Mouse (Mus musculus) hindbrain, embryonic 16.5 days (tissue): ENCODE data around the gene Hbb-bh2. TPM values are rescaled to one million over a fixed set of nuclear protein-coding genes. Genes with fewer than 3 reads are reported as not detected.
"Not testable (repeated sequence)": the region's sequence is repeated elsewhere in the genome, so short reads cannot be mapped to it uniquely, and the experiment has no call there.

ENCODE experiments used
- ATAC-seq: fragments of 200-750 bp; cut with Nextera tagmentation; 2 replicates; pipeline ENCODE4 v1.8.0; 2017; ENCODE audit warnings: moderate TSS enrichment, moderate library complexity
- H3K27ac ChIP-seq: fragments of 300-500 bp; sonication (generic); 2 replicates; pipeline ENCODE4 v1.5.1; 2014; ENCODE audit warnings: low read depth, mild to moderate bottlenecking, control low read depth, low read length, moderate library complexity
- H3K27me3 ChIP-seq: fragments of 300-500 bp; sonication (generic); replicated peaks from 2 replicates; pipeline ENCODE4 v1.6.1; 2014; ENCODE audit warnings: low read length; ENCODE audit not compliant: control insufficient read depth, insufficient read depth
- H3K36me3 ChIP-seq: fragments of 300-500 bp; sonication (generic); 2 replicates; pipeline ENCODE4 v1.6.1; 2014; ENCODE audit warnings: mild to moderate bottlenecking, low read length, moderate library complexity, mixed read lengths; ENCODE audit not compliant: control insufficient read depth, insufficient read depth
- H3K4me1 ChIP-seq: fragments of 300-500 bp; sonication (generic); 2 replicates; pipeline ENCODE4 v1.6.1; 2014; ENCODE audit warnings: low read depth, low read length; ENCODE audit not compliant: control insufficient read depth, insufficient read depth
- H3K4me2 ChIP-seq: fragments of 300-500 bp; sonication (generic); 2 replicates; pipeline ENCODE4 v1.6.1; 2014; ENCODE audit warnings: mild to moderate bottlenecking, low read length, control low read depth, moderate library complexity
- H3K4me3 ChIP-seq: fragments of 300-500 bp; sonication (generic); 2 replicates; pipeline ENCODE4 v1.5.1; 2014; ENCODE audit warnings: mild to moderate bottlenecking, low read length, control low read depth, moderate library complexity
- H3K9ac ChIP-seq: fragments of 300-500 bp; sonication (generic); 2 replicates; pipeline ENCODE4 v1.6.1; 2014; ENCODE audit warnings: low read depth, mild to moderate bottlenecking, control low read depth, low read length, moderate library complexity
- H3K9me3 ChIP-seq: fragments of 300-500 bp; sonication (generic); 2 replicates; pipeline ENCODE4 v1.6.1; 2014; ENCODE audit warnings: mild to moderate bottlenecking, low read length, moderate library complexity; ENCODE audit not compliant: control insufficient read depth
- WGBS: fragments of 180-500 bp; shearing (Covaris S2); extraction: QIAGEN DNeasy Blood & Tissue Kit; methylation state at CpG from one replicate; pipeline ENCODE4 v1.1.7; 2014; 5-methylcytosine and 5-hydroxymethylcytosine counted together
- polyA plus RNA-seq: library from polyadenylated mRNA; unstranded; fragments of >200 nt; fragmentation: Nextera tagmentation; extraction: Ambion mirVana; gene quantifications from 2 replicates; pipeline ENCODE4 v1.2.1, GENCODE M21; 2015

Hbb-bh2 gene
- polyA plus RNA-seq, 1 experiment from 2014 or later: not detected

DNA sequence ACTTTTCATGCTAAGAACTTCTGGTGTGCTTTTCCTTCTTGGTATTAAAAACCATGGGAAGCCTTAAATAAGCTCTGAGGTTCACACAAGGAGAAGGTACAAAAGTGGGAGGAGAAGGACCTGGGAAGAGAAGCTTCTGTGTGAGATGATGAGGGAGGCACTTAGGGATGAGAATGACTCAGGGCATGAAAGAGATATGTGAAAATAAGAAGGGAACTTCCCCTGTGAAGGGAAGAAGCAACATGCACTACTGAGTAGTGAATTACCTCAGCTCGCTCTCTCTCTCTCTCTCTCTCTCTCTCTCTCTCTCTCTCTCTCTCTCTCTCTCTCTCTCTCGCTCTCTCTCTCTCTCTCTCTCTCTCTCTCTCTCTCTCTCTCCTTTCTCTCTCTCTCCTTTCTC, 25.2 kb downstream of the Hbb-bh2 start:
- not testable (repeated sequence) for H3K27me3 ChIP-seq, ATAC-seq, H3K27ac ChIP-seq, H3K4me3 ChIP-seq, H3K9ac ChIP-seq, H3K36me3 ChIP-seq, H3K4me2 ChIP-seq, H3K4me1 ChIP-seq, H3K9me3 ChIP-seq
- WGBS: 88% methylated on average over 1 of the region's 2 CpGs

DNA sequence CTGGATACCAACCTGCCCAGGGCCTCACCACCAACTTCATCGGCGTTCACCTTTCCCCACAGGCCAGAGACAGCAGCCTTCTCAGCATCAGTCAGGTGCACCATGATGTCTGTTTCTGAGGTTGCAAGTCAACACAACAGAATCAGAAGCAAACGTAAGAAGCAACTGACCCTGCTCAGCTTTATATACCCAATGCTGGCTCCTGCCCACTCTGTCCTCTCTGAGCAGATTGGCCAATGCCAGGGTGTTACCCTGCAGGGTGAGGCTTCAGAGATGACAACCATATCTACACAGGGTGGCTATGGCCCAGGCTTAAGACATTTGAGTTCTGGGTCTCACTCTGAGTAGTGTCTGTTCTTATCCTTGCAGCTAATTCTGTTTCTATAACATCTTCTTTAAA, 26.6 kb downstream of the Hbb-bh2 start, which contains the start of gene Hbb-bt:
Hbb-bt (minus strand) TSS at position 231 of the 400 bp plus-strand sequence.
- no peaks in the 10 kb centered on the region for H3K4me1 ChIP-seq
- H3K27me3 ChIP-seq: no peaks in the 10 kb centered on the region
- 94% methylated on average over 3 of the region's 3 CpGs for WGBS
- ATAC-seq: no peak
- no peak within 1 kb of the TSS for H3K4me3 ChIP-seq
- no peak within 1 kb of the TSS for H3K27ac ChIP-seq
- H3K36me3 ChIP-seq: no peaks in the 10 kb centered on the region
- no peaks in the 10 kb centered on the region for H3K9me3 ChIP-seq
- no peak within 1 kb of the TSS for H3K9ac ChIP-seq
- no peak within 1 kb of the TSS for H3K4me2 ChIP-seq

DNA sequence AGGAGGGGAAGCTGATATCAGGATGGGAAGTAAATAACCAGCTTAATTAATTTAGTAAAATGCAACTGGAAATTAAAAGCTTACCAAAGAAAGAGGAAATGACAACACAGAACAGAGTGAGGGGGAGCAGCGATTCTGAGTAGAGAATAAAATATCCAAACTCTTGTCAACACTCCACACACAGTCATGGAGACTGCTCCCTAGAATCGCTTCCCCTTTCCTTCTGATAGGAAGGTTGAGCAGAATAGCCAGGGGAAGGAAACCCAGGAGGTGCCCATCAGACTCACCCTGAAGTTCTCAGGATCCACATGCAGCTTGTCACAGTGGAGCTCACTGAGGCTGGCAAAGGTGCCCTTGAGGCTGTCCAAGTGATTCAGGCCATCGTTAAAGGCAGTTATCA, 27.2 kb downstream of the Hbb-bh2 start:
- not testable (repeated sequence) for H3K27me3 ChIP-seq, H3K9ac ChIP-seq, H3K4me1 ChIP-seq, H3K4me3 ChIP-seq, ATAC-seq, H3K9me3 ChIP-seq, H3K27ac ChIP-seq, H3K36me3 ChIP-seq, H3K4me2 ChIP-seq
- no CpG with 5 or more reads among the region's 3 CpGs for WGBS

DNA sequence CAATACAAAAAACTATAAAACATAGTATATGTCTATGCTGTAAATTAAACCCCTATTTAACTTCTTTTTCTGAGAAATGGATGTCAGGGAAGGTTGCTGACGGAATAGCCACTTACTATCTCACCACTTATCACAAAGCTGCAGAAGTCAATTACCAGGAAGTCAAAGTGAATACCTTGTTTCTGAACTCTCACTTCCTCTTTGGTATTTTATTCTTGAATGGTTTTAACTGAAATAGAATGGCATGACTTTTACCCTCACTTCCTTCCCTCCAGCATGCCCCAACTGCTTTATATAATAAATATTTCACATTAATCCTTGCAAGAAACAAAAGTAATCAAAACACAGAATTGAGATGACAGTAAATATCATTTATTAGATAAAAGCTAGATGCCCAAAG, 28.1 kb downstream of the Hbb-bh2 start:
- H3K27ac ChIP-seq: no peak overlapping the region
- H3K9me3 ChIP-seq: no peaks in the 10 kb centered on the region
- no peak overlapping the region for H3K9ac ChIP-seq
- H3K4me2 ChIP-seq: no peak overlapping the region
- no peaks in the 10 kb centered on the region for H3K4me1 ChIP-seq
- H3K27me3 ChIP-seq: no peaks in the 10 kb centered on the region
- H3K4me3 ChIP-seq: no peak overlapping the region
- ATAC-seq: no peak
- H3K36me3 ChIP-seq: no peaks in the 10 kb centered on the region
- 72% methylated on average over 1 of the region's 1 CpGs for WGBS

DNA sequence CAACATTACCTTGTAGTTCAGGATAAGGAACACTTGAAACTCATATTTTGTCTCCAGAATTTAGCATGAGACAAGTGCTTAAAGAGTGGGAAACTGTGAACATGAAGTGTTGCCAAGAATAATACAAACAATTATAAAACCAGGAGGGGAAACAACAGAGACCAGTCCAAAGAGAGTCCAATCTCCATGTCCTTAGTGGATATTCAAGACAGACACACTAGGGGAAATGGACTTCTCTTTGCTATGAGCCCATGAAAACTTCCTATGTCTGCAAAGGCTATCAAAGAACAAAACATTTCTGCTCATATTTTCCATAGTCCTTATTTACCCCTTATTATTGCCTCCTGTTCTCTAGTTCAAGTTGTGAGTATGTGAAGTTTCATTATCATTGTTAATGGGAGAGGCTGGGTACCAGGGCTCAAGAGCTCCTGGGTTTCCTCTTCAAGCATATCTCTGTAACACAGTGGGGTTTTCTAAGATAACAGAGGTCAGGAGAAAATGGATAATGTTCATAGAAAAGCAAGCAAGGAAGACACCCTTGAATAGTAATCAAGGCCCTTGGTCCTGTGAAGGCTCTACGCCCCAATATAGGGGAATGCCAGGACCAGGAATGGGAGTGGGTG, 29.0 kb downstream of the Hbb-bh2 start:
- no peaks in the 10 kb centered on the region for H3K4me1 ChIP-seq
- no peak overlapping the region for H3K9ac ChIP-seq
- H3K4me2 ChIP-seq: no peak overlapping the region
- no peak overlapping the region for H3K27ac ChIP-seq
- H3K27me3 ChIP-seq: no peaks in the 10 kb centered on the region
- no peaks in the 10 kb centered on the region for H3K36me3 ChIP-seq
- no peak for ATAC-seq
- H3K9me3 ChIP-seq: no peaks in the 10 kb centered on the region
- H3K4me3 ChIP-seq: no peak overlapping the region
- WGBS: 94% methylated on average over 1 of the region's 1 CpGs

DNA sequence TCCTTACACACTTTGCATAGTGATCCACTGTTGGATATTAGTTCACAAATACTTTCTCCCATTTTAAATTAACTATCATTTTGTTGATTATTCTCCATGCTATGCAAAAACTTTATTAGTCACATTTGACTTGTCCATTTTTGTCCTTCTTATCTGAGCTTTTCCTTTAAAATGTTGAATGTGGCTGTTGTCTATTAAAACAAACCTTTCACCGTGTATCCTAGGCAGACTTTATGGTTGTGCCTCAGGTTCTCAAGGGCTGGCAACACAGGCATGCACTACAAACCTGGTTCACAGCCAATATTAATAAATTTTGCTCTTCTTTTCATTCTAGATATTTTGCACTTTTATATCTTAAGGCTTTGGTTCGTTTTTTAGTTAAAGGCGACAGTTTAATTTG, 29.6 kb downstream of the Hbb-bh2 start:
- ATAC-seq: no peak
- Histone ChIP-seq H3K27me3 (no peaks in the 10 kb centered on the region), H3K4me2 (no peak overlapping the region), H3K9me3 (no peaks in the 10 kb centered on the region), H3K4me3 (no peak overlapping the region), H3K4me1 (no peaks in the 10 kb centered on the region), H3K27ac (no peak overlapping the region), H3K36me3 (no peaks in the 10 kb centered on the region), H3K9ac (no peak overlapping the region)
- WGBS: 83% methylated on average over 3 of the region's 3 CpGs

DNA sequence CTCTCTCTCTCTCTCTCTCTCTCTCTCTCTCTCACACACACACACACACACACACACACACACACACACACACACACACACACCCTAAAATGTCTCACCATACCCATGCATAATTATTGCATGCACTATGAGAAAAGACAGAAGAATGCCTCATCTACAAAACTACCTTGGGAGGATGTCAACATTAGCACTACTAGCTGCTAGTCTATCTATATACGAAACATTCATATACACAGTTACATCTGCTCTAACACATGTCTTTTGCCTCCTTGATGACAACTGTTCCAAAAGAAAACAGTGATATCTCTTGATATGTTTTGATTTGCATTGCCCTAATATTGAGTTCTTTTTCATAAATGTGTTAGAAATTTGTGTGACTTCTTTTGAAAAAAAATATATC, 30.0 kb downstream of the Hbb-bh2 start:
- H3K27me3 ChIP-seq: no peaks in the 10 kb centered on the region
- no peaks in the 10 kb centered on the region for H3K36me3 ChIP-seq
- H3K4me2 ChIP-seq: no peak overlapping the region
- 87% methylated on average over 1 of the region's 1 CpGs for WGBS
- H3K27ac ChIP-seq: no peak overlapping the region
- no peaks in the 10 kb centered on the region for H3K4me1 ChIP-seq
- H3K9ac ChIP-seq: no peak overlapping the region
- no peak overlapping the region for H3K4me3 ChIP-seq
- H3K9me3 ChIP-seq: no peaks in the 10 kb centered on the region
- no peak for ATAC-seq

DNA sequence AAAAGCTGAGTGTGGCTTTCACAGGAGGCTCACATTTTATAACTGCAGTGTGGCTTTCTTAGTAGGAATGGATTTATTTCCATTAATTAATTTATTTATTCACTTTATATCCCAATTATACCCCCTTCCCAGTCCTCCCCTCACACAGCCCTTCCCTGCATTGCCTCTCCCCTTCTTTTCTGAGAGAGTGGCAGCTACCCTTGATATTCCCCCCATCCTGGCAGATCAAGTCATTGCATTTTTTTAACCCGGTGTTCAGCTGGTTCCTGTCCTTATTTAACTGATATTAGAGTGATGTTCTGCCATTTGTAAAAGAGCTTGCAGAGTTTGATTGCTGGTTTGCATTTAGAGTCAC, 30.5 kb downstream of the Hbb-bh2 start:
- WGBS: 70% methylated on average over 1 of the region's 1 CpGs
- no peaks in the 10 kb centered on the region for H3K9me3 ChIP-seq
- H3K27ac ChIP-seq: no peak overlapping the region
- H3K36me3 ChIP-seq: no peaks in the 10 kb centered on the region
- ATAC-seq: no peak
- H3K27me3 ChIP-seq: no peaks in the 10 kb centered on the region
- H3K9ac ChIP-seq: no peak overlapping the region
- H3K4me1 ChIP-seq: no peaks in the 10 kb centered on the region
- no peak overlapping the region for H3K4me3 ChIP-seq
- H3K4me2 ChIP-seq: no peak overlapping the region

DNA sequence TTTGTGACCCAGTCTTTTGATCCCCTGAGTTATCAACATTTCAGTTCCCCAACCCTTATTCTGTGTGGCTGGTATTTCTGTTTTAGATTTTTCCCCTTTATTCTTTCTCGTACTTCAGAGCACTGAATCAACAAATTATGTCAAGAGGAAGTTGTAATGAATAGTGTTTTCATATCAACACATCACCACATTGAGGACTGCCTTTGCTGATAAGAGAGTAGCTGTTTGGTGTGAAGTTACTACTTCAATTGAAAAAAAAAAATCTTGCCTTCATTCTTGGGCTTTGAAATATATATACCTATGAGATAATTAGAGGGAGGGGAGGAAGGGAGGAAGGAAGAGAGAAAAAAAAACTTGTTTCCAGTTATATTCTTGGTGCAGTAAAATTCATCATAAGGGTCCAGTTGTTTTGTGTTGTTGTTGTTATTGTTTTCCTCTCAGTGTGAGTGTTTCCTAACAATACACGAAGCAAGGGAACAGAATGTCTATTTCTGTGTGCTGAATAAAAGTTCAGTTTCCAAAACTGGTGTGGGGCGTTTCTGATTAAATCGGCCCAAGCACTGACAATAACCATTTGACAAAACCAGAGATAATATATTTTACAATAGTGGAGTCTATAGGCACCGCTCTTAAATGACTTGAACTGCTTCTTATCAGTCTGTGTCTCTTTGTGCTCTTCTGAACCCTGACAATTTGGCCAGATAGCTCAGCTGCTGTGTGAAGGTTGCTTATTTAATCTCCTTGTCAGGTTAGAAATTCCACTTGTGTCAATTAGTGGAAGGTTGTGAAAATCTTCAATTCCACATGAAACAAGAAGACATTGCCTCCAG, 31.1 kb downstream of the Hbb-bh2 start:
- no peak overlapping the region for H3K4me2 ChIP-seq
- H3K27me3 ChIP-seq: no peaks in the 10 kb centered on the region
- no peaks in the 10 kb centered on the region for H3K9me3 ChIP-seq
- H3K4me3 ChIP-seq: no peak overlapping the region
- H3K4me1 ChIP-seq: no peaks in the 10 kb centered on the region
- WGBS: 79% methylated on average over 5 of the region's 5 CpGs
- no peak overlapping the region for H3K27ac ChIP-seq
- H3K36me3 ChIP-seq: no peaks in the 10 kb centered on the region
- H3K9ac ChIP-seq: no peak overlapping the region
- no peak for ATAC-seq
